16 mouse cellular contexts compared by ENCODE assay signal in genomic region chr9:52076089-52076488, GRCm38 (mm10).
"Had no signal": no experiment of that assay in that cellular context is flagged by ENCODE, and none has a peak within 500 bp of the region (broad histone marks: within the 10 kb centered on the region; RNA-seq: fewer than 3 reads in every experiment).

No protein-coding gene starts in this region.

- DNase-seq: lung, adult 18-20 months; lung, embryonic 14.5 days; lung, postnatal 10 days; lung, postnatal 4 days; midbrain, embryonic 14.5 days; right cerebral cortex, postnatal 14 days; thymus, adult 2 months; thymus, postnatal 25 days; thymus, postnatal 4 days had no signal

- H3K9me3 ChIP-seq: midbrain, embryonic 10.5 days; midbrain, embryonic 12.5 days; neural tube, embryonic 12.5 days; stomach, embryonic 15.5 days had no signal

- H3K4me1 ChIP-seq: midbrain, embryonic 10.5 days; midbrain, embryonic 12.5 days; neural tube, embryonic 12.5 days; stomach, embryonic 15.5 days had no signal

- H3K4me3 ChIP-seq: midbrain, embryonic 10.5 days; midbrain, embryonic 12.5 days; neural tube, embryonic 12.5 days; stomach, embryonic 15.5 days had no signal

- H3K4me2 ChIP-seq: lung, embryonic 14.5 days; midbrain, embryonic 12.5 days; neural tube, embryonic 12.5 days; stomach, embryonic 15.5 days had no signal

- ATAC-seq: midbrain, embryonic 16.5 days had no signal

- H3K27ac ChIP-seq: liver, embryonic 14.5 days; midbrain, embryonic 10.5 days; midbrain, embryonic 12.5 days; neural tube, embryonic 12.5 days; stomach, embryonic 15.5 days; stomach, postnatal 0 days had no signal

- H3K27me3 ChIP-seq: midbrain, embryonic 12.5 days; neural tube, embryonic 12.5 days; stomach, embryonic 15.5 days had no signal

- H3K9ac ChIP-seq: liver, embryonic 14.5 days; lung, embryonic 14.5 days; midbrain, embryonic 12.5 days; neural tube, embryonic 12.5 days; stomach, embryonic 15.5 days had no signal
